Mouse (Mus musculus): Measurements from ENCODE around the gene Gm17349.
A peak's percentile ranks its signal among the peaks of the same experiment; 100 is the strongest.

The Gm17349 gene

DNA sequence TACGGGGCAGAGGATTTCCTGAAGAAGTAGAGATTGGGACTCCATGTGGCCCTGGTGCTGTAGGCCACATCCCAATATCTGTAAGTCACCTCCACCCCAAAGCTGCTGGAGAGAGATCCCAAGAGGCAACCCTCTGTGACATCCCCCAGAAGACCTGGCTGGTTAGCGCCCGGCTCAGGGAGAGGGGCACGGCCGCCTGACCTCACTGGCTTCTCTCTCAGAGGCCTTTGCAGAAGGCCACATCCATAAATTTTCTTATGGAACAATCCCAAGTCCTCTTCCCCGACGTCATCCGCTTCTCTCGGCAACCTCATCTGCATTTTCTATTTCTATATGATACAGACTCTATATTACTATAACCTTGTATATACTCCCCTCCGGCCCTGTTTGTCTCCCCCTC, 5.6 kb downstream of the Gm17349 start:
- DNase-seq (ENCODE audit: low spot score), result no peak

DNA sequence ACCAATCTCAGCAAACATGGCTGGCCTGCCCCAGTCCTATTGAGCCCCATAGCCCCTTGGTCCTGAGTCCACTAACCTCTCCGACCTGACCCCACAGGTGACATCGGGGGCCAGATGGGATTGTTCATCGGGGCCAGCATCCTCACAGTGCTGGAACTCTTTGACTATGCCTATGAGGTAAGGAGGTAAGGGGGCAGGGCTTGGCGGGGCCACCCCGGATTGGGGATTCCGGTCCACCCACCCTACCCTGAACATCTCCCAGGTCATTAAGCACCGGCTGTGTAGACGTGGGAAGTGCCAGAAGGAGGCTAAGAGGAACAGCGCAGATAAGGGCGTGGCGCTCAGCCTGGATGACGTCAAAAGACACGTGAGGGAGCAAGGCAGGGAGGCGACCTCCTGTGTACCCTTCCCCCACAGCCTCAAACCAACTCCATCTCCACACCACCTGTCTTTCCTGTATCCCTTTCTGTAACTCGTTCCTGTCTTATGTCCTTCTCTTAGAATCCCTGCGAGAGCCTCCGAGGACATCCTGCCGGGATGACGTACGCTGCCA, 6.7 kb downstream of the Gm17349 start:
- DNase-seq (ENCODE audit: low spot score), result no peak

DNA sequence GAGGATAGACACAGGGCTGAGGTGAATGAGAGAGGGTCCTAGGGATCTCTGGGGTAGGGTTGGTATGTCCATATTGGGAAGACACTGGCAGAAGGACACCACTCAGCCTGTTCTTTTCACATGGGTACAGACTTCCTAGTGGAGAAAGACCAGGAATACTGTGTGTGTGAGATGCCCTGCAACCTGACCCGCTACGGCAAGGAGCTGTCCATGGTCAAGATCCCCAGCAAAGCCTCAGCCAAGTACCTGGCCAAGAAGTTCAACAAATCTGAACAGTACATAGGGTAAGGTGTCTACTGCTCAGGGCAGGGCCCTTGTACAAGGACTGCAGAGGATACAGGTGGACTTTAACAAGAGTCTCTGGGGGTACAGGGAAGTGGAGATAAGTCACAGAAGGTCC, 8.0 kb downstream of the Gm17349 start:
- no peak for DNase-seq (ENCODE audit: low spot score)

DNA sequence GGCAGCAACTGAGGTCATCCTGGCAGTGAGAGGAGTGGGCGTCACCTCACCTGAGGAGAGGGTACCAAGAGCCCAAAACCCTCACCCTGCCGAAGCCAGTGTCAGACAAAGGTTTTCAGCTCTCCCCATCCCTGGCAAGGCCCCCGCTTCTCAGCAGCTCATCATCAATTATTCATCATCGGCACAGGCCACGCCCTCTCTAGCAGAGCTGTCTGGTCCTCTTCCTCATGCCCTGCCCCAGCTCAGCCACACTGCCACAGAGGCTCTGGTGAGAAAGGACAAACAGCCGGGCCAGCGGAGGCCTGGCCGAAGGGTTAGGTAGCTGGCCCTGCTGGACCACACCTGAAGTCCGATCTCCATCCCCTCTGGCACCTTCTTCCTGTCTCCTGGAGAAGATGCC, 13.3 kb downstream of the Gm17349 start:
- no peak for DNase-seq (ENCODE audit: low spot score)

DNA sequence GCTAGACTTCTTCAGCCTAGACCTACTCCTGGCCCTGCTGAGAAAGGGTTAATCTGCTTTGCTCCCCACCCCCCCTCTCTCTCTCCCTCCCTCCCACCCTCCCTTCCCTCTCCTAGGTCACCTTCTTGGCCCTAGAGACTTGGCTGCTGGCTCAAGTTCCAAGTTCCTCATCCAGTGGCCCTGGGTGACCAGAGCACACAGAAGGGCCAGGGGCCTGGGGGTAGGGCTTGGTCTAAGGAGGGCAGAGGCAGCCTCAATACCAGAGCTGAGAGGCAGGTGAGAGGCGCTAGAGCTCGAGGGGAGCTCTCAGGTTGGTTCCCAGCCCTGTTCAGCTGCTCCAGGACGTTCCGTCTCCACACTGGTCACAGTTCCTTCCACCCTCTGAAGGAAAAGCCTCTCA, 14.4 kb downstream of the Gm17349 start:
- no peak for DNase-seq (ENCODE audit: low spot score)

DNA sequence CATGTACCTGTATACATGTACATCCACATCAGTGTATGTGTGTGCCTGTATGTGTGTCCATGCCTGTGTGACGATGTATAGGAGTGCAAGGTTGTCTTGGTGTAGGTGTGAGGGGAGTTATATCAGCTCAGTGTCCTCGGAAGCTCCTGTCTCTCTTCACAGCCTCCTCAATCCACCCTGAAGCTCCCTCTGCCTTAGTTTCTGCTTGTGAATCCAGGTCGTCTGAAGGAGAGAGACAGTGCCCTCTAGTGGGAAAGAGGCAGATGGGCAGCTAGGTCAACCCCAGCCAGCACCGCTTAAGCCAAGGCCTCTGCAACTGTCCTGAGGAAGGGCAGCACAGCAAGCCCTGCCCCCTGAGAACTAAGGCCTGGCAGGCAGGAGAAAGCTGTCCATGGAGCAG, 16.6 kb downstream of the Gm17349 start:
- DNase-seq (ENCODE audit: low spot score), result peak; percentile 54

DNA sequence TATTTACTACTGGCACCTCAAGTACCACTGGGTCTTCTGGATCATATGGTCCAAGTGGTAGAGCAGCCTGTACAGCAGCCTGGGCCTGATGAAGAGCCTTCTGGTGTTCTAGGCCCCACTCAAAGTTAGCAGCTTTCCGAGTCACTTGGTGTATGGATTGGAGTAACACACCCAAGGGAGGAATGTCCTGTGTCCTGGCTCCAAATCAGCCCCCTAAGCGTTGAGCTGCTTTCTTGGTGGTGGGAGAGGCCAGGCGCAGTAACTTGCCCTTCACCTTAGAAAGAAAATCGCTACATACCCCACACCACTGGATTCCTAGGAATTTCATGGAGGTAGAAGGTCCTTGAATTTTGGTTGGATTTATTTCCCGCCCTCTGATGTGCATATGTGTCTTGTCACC, 21.1 kb downstream of the Gm17349 start:
- no peak for DNase-seq (ENCODE audit: low spot score)

DNA sequence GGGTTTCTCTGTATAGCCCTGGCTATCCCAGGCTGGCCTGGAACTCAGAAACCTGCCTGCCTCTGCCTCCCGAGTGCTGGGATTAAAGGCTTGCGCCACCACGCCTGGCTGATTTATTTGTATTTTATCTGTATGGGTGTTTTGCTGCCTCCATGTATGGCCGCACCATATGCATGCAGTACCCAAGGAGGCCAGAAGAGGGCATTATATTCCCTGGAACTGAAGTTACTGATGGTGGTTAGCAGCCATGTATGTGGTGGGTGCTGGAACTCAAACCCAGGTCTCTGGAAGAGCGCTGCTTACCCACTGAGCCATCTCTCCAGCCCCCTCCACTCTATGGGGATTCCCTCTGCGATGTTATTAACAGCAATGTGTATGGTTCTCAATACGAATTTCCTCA, 22.4 kb downstream of the Gm17349 start:
- DNase-seq (ENCODE audit: low spot score), result no peak

DNA sequence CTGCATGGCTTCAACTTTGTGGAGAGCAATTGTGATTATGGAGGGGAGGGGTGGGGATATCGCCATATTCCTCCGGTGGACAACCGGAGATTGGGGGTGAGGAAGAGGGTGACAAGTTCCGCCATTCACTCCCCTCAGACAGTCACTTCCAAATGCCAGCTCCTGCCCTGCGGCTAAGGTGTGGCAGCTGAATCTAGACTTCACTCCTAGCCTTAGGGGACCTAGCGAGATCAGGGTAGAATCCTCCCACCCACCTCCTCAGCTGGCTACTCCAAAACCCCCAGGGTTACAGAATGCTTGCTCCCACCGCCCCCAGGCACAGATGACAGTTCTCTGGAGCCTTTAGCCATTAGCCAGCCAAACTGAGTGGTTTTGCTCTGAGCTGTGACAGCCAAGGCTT, 26.3 kb downstream of the Gm17349 start:
- no peak for DNase-seq (ENCODE audit: low spot score)

DNA sequence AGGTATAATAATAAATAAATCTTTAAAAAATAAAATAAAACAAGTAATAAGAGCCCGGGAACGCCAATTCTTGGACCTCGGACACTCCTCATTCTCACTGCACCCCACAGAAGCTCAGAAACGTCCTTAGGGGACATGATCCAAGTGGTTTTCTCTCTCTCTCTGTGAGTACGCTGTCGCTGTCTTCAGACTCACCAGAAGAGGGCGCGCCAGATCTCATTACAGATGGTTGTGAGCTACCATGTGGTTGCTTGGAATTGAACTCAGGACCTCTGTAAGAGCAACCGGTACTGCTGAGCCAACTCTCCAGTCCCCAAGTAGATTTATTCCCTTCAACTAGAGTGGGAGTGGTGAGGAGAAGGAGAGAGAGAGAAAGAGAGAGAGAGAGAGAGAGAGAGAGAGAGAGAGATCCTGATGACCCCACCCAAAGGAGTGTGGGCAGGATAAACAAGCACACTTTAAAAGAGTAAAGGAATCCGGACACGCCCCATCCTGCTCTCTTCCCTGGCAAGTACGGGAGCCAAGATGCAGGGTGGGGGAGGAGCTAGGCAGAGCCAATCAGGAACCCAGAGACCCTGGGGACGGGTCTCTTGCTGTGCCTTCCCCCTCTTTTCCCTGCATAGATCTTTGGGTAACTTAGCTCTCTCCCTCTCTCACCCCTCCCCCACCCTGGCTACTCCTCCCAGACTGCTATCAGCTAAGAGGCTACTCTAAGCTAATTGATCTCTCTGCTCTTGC, 27.1 kb downstream of the Gm17349 start:
- no peak for DNase-seq (ENCODE audit: low spot score)

DNA sequence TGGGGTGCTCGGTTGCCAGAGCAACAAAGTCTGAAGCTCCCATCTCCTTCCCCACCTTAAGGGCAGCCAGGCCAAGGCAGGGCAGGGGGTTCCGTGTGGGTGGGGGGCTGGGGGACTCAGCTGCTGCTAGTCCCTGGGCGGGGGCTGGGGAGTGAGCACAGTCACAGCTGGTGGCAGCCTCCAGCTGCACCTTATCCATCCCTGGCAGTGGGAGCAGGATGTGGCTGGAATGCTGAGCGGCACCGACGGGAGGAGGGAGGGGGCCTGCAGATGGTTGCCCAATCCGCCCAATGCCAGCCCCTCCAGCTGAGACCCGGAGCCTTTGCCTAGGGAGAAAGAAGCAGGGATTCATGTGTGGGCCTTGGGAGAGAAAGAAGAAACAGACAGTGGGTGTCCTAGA, 28.2 kb downstream of the Gm17349 start:
- no peak for DNase-seq (ENCODE audit: low spot score)

DNA sequence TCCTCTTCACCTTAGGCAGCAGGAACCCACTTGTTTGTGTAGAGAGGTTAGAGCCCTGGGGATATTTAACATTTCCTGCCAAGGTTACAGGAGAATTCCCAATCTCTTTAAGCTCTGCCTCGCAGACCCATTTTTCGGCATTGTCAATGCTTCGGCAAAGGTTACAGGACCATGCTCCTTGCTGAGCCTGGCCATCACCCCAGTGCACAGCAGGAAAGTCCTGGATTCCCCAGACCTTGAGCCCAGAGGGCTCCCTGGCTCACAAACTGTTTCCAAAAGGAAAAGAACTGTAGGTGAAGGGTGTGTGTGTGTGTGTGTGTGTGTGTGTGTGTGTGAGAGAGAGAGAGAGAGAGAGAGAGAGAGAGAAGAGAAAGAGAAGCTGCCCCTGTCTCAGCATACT, 30.4 kb downstream of the Gm17349 start:
- DNase-seq (ENCODE audit: low spot score), result no peak

DNA sequence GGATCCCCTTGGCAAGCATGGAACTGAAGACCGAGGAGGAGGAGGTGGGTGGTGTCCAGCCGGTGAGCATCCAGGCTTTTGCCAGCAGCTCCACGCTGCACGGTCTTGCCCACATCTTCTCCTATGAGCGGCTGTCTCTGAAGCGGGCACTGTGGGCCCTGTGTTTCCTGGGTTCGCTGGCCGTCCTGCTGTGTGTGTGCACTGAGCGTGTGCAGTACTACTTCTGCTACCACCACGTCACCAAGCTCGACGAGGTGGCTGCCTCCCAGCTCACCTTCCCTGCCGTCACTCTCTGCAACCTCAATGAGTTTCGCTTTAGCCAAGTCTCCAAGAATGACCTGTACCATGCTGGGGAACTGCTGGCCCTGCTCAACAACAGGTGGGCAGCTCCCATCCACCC, 33.5 kb downstream of the Gm17349 start:
- DNase-seq (ENCODE audit: low spot score), result no peak

DNA sequence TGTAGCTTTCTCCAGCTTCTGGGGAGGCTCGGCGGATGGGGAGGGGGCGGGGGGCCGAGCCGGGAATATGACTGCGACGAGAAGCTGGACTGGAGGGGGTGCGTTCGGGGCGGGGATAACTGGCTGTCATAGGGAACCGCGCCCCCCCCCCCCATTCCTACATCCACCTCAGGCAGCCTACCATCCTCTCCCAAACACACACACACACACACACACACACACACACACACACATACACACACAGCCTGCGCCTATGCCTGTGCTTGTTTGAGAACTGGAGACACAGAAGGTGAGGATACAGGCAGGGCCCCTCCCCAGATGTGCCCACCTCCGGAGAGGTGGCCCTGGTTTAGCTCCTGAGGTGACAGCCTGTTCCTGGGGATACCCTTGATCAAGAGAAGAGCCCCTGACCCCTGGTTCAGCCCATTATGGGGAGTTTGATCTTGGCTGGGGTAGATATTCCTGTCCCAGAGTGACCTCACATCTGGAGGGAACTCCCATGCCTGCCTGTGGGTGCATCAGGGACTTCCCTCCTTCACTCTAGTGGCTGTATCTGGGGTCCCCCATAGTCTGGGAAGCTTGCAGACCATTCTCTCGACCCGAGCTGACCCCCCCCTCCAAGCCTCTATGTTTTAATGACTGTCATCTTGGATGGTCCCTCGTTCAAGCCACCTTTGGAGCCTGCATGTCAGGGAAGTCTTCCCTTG, 34.2 kb downstream of the Gm17349 start:
- no peak for DNase-seq (ENCODE audit: low spot score)

DNA sequence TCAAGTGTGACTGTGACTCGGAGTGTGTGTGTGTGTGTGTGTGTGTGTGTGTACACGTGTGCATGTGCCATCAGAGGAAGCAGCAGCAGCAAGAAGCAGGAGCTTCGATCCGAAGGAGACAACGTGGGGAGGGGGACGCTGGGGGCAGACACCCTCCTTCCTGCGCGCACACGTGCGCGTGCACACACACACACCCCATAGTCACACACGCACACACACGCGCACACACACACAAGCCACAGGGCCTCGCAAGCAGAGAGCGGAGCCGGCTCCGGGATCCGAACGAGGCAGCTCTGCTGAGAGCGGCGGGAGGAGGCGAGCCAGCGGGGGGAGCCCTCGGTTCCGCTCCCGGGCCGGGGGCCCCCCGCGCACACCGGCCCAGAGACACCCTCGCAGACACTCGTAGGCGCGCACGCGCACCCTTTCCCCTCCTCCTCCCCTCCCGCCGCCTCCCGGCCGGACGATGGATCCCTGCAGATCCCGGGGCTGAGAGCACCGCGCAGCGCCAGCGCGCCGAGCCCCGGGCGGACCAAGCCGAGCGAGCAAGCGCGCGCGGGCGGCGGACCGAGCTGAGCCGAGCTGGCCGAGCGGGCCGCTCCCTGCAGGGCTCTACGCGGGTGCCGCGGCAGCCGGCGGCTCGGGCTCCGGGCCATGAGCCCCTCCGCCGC, 35.0 kb downstream of the Gm17349 start, which contains the start of gene Asic1:
Gene Asic1 (plus strand): TSS at position 215 of the 668 bp plus-strand sequence.
- peak; percentile 62 for DNase-seq (ENCODE audit: low spot score)

DNA sequence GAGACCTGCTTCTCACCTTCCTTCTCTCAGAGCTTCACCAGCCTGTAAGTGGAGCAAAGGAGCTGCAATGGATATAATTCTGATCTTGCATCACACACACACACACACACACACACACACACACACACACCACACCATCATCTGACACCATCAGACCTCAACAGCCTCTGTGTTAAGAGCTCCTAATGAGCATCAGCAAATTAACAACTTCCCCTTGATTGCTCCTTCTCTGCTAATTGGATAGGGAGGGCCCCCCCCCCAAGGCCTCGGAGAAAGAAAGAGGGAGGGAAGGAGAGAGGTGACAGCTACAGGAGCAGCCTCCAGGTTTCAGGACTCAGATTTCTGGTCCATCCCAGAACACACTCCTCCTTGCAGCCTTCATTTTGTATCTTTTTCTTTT, 35.9 kb downstream of the Gm17349 start:
- DNase-seq (ENCODE audit: low spot score), result no peak

DNA sequence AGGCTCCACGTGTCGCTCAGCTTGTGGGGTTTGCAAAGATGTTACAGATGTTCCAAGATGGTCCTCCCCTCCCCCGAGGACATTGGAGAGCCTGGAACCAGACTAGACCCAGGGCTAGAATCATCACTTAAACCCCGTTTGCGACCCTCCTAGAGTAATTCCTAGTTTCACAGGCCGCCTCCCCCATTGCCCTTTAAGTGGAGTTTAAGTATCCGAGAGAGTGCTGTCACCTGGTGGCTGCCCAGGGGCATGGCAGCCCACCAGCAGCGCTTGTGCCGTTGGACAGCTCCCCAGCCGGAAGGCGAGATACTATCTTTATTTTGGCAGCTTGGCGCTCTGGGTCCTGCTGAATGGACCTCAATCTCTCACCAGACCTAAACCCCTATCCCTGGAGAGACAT, 36.4 kb downstream of the Gm17349 start:
- peak; percentile 43 for DNase-seq (ENCODE audit: low spot score)

DNA sequence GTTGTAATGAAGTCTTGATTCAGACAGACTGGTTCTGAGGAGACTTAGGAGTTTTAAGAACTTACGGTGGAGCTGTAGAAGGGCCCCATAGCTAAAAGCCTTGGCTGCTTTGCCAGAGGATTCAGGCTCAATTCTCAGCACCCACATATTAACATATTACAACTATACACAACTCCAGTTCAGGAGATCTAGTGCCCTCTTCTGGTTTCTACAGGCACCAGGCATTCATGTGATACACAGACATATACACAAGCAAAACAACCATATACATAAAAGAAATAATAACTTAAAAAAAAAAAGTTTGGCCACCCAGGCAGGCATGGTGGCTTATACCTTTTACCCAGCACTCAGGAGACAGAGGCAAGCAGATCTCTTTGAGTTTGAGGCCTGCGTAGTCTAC, 37.7 kb downstream of the Gm17349 start:
- no peak for DNase-seq (ENCODE audit: low spot score)

DNA sequence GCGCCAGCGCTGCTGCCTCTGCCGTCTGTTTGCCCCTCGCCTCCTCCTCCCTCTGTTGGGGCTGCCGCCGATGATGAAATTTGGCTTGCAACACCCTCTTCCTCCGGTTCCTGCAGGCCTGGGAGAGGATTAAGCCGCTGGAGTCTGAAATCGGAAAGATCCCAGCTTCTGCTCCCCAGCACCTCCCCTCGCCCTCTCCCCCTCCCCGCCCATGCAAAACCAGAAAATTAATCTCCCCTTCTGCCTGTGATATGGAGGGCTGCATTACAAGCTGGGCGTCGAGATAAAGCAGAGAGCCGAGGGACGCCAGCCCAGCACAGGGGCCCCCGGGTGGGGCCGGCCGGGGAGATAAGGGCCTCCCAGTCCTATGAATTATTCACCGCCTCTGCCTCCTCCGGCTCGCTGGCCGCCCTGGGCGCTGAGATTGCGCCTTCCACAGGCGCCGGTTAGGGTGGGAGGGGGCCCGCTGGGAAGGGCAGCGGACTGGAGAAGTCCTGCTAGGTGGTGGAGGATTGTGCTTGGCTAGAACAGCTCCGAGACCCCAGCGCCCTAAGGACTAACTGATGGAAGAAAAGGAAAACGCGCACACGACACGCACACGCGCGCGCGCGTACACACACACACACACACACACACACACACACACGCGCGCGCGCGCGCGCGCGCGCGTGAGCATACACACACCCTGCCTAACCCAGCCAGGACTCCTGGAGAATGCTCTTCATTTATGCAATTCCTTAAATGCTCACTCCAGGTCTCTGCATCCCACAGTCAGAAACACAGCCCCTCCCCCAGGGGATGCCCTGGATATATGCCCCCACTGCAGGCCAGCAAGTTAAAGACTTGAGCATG, 40.5 kb downstream of the Gm17349 start:
- DNase-seq (ENCODE audit: low spot score), result peak; percentile 38

DNA sequence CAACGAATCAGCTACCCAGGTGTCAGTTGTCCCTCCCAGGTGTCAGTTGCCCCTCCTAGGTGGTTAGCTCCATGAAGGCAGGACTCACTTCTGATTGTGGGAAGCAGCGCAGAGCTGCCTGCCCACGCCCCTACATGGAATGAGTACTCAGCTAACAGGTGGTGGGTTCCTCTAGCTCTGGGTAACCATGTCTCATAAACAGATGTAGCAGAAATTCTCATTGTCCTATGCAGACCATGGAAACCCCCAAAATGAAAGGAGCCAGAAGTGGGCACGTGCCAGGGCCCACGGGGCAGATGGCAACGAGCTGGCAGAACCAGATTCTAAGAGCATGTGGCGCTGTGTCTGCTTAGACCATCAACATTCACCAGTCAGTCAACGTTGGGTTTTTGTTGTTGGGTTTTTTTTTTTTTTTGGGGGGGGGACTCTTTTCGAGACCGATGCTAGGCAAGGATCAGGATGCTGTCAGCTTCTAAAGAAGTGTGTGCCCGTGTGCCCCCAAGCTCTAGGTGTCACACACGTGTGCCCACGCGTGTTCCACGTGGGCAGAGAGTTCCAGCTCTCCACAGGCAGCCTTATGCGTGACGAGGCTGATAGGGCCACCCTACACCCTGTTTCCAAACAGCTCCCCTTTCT, 41.2 kb downstream of the Gm17349 start:
- no peak for DNase-seq (ENCODE audit: low spot score)

DNA sequence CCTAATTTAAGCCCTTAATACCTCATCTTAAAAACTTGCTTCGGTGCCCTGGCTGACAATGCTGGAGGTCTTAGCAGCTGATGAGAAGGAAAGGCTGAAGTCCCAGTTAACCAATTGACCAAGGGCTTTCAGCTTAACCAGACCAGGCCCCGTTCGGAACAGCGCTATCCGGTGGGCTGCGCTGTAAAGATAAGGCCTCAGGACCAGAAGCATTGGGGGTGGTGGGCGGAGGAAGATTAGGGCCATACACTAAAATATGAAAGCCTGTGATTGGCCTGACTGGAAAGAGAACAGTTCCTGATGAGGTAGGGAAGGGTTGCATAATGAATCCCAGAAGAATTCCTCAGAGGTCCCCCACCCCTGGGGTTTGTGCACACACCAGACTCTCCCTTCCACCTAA, 42.9 kb downstream of the Gm17349 start:
- DNase-seq (ENCODE audit: low spot score), result no peak
